Mouse (Mus musculus) embryonic facial prominence, embryonic 13.5 days (tissue): Measurements from ENCODE around the gene Sdha. TPM values are rescaled to one million over a fixed set of nuclear protein-coding genes. Genes with fewer than 3 reads are reported as not detected.
A peak's percentile ranks its signal among the peaks of the same experiment; 100 is the strongest.

Experiments used
- ATAC-seq: fragments of 200-750 bp; cut with Nextera tagmentation; 2 replicates; pipeline ENCODE4 v1.8.0; 2017; ENCODE audit warnings: low read depth; ENCODE audit not compliant: insufficient number of reproducible peaks, insufficient read depth, low FRiP score, low TSS enrichment
- H3K27ac ChIP-seq: fragments of 300-500 bp; sonication (generic); 2 replicates; pipeline ENCODE4 v1.5.1; 2015; ENCODE audit warnings: moderate library complexity, mild to moderate bottlenecking, inconsistent platforms
- H3K27me3 ChIP-seq: fragments of 300-500 bp; sonication (generic); 2 replicates; pipeline ENCODE4 v1.6.1; 2015; ENCODE audit warnings: mild to moderate bottlenecking, inconsistent platforms
- H3K36me3 ChIP-seq: fragments of 300-500 bp; sonication (generic); 2 replicates; pipeline ENCODE4 v1.6.1; 2015; ENCODE audit warnings: mild to moderate bottlenecking, inconsistent platforms
- H3K4me1 ChIP-seq: fragments of 300-500 bp; sonication (generic); 2 replicates; pipeline ENCODE4 v1.6.1; 2015; ENCODE audit warnings: inconsistent platforms
- H3K4me2 ChIP-seq: fragments of 300-500 bp; sonication (generic); 2 replicates; pipeline ENCODE4 v1.6.1; 2015; ENCODE audit warnings: moderate library complexity, mild to moderate bottlenecking, inconsistent platforms
- H3K4me3 ChIP-seq: fragments of 300-500 bp; sonication (generic); 2 replicates; pipeline ENCODE4 v1.5.1; 2015; ENCODE audit warnings: mild to moderate bottlenecking, inconsistent platforms
- H3K9ac ChIP-seq: fragments of 300-500 bp; sonication (generic); 2 replicates; pipeline ENCODE4 v1.6.1; 2015; ENCODE audit warnings: mild to moderate bottlenecking, inconsistent platforms
- H3K9me3 ChIP-seq: fragments of 300-500 bp; sonication (generic); 2 replicates; pipeline ENCODE4 v1.6.1; 2016; ENCODE audit warnings: inconsistent platforms
- WGBS: fragments of 180-500 bp; shearing (Covaris S2); methylation state at CpG from one replicate; pipeline ENCODE4 v1.1.7; 2015; ENCODE audit warnings: mixed read lengths; 5-methylcytosine and 5-hydroxymethylcytosine counted together
- polyA plus RNA-seq: library from polyadenylated mRNA; unstranded; fragments of >200 nt; fragmentation: Nextera tagmentation; extraction: Ambion mirVana; gene quantifications from 2 replicates; pipeline ENCODE4 v1.2.1, GENCODE M21; 2015

Gene Sdha
- polyA plus RNA-seq, 1 experiment from 2014 or later: 238 TPM

DNA sequence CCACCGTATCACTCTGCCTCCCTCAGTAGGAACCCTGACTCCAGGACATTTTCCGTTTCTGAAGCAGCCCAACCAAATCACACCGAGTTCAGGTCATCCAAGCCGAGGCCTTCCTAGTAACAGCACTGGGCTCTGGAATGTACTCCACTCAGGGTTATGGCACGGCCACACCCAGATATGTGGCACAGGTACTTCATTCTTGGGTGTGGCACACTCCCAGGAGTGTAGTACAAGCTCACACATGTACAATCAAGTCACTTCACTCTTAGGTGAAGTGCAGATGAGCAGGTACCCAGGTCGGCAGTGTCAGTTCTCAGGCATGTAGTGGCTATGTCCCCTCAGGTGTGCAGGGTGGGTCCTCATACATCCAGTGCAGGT is 48.5 kb downstream of the Sdha start:
- 77% methylated on average over 6 of the region's 6 CpGs for WGBS
- Histone ChIP-seq H3K4me1 (no peaks in the 10 kb centered on the region), H3K36me3 (peaks cover 48% of the 10 kb centered on the region), H3K4me2 (no peak overlapping the region), H3K27ac (no peak overlapping the region), H3K9ac (no peak overlapping the region), H3K4me3 (no peak overlapping the region), H3K9me3 (no peaks in the 10 kb centered on the region), H3K27me3 (no peaks in the 10 kb centered on the region)
- ATAC-seq: no peak

DNA sequence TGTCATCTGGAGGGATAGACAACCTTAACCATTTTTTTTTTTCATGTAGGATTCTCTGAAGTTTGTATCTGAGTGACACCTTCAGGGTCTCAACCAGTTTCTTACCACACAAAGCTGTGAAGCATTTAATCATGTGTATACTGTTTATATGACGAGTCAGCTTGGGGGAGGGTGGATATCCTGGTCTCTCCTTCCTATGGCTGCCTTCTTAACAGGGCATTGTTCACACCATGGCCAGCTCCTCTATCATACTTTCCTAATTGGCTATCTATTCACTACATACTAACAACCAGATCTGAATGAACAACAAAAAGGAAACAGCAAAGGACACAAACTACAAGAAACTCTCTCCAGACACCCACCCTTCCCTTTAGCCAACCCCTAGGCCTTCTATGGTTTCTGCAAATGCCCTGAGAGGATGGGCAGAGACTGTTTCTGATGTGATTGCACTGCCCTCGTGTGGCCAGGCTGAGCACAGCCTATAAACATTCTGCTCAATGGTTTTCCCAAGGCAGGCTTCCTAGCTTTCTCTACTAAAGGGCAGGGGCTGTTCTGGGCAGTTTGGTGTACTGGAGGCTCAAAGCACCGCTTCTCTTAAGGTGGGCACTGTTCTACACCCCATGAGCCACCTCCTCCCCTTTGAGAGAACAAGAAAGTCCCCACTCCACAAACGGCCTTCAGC is 49.0 kb downstream of the Sdha start:
- no peaks in the 10 kb centered on the region for H3K9me3 ChIP-seq
- H3K36me3 ChIP-seq: peaks cover 43% of the 10 kb centered on the region
- no peak for ATAC-seq
- no peak overlapping the region for H3K9ac ChIP-seq
- H3K4me3 ChIP-seq: no peak overlapping the region
- H3K27me3 ChIP-seq: no peaks in the 10 kb centered on the region
- no peak overlapping the region for H3K27ac ChIP-seq
- H3K4me2 ChIP-seq: no peak overlapping the region
- WGBS: 36% methylated on average over 4 of the region's 4 CpGs
- no peaks in the 10 kb centered on the region for H3K4me1 ChIP-seq

DNA sequence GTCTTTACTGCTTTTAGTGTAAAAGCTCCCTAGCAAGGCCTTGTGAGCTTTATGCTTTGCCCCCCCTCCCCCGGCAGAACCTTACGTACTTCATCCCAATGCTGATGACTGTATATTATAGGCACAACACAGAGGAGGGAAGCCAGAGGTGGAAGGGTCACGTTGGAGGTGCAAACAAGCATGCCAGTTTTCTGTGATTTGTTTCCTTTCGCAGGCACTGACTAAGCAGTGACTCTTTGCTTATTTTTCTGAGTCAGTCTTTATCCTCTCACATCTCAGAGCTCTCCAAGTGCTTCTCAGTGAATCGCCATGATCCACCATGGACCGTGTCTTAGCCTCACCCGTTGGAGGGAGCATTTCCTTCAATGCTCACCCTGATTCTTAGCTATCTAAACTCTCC is 53.7 kb downstream of the Sdha start:
- Histone ChIP-seq H3K4me1 (0 out of 2 replicates have a peak, but pooled peaks cover 5% of the 10 kb centered on the region), H3K9me3 (no peaks in the 10 kb centered on the region), H3K27ac (no peak overlapping the region), H3K4me2 (no peak overlapping the region), H3K9ac (no peak overlapping the region), H3K27me3 (peaks cover 26% of the 10 kb centered on the region), H3K36me3 (no peaks in the 10 kb centered on the region), H3K4me3 (no peak overlapping the region)
- WGBS: 84% methylated on average over 7 of the region's 7 CpGs
- no peak for ATAC-seq

DNA sequence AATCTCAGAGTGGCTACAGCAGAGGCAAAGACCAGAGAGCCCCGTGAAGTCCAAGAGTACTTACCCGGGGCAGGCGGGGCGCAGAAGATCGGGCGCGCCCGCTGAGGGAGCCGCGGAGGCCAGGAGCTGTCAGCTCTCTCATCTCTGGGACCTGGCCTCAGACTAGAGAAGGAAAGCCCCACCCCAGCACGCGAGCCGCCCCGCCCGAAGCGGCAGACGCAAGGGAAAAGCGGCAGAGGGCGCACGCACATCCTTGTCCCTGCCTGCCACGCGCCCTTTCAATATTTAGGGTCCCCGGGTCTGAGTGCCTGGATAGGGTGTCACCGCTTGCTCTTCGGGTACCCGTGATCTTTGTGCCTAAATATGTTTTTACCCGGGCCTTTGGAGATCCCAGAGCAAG is 57.9 kb downstream of the Sdha start, which contains the start of gene Ahrr:
Ahrr (minus strand) TSS at position 165 of the 400 bp plus-strand sequence.
- Histone ChIP-seq H3K9me3 (no peaks in the 10 kb centered on the region), H3K36me3 (no peaks in the 10 kb centered on the region), H3K27ac (no peak within 1 kb of the TSS), H3K27me3 (peaks cover 28% of the 10 kb centered on the region), H3K4me2 (peak within 1 kb of the TSS; percentile 67), H3K9ac (peak within 1 kb of the TSS; percentile 55), H3K4me3 (peak within 1 kb of the TSS; percentile 34), H3K4me1 (0 out of 2 replicates have a peak, but pooled peaks cover 5% of the 10 kb centered on the region)
- WGBS: under 1% methylated on average over 27 of the region's 27 CpGs
- ATAC-seq: no peak

DNA sequence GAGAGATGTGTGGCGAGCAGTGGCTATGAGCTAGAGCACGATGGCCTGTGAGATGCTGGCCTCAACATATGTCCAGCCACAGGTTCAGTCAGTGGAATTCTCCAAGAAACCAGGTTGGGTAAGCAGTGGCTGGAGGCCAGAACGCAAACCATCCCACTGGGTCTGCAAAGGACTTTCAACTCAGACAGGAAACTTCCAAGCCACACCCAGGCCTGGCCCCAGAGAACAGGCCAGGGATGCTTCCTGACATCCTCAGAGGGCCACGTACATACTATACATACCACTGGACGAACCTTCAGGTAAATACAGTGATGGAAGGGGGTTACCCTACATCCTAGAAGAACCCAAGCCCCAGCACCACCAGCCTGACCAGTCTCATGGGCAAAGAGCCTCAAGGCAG is 60.4 kb downstream of the Sdha start:
- Histone ChIP-seq H3K4me2 (no peak overlapping the region), H3K9me3 (no peaks in the 10 kb centered on the region), H3K4me1 (0 out of 2 replicates have a peak, but pooled peaks cover 5% of the 10 kb centered on the region), H3K9ac (no peak overlapping the region), H3K4me3 (no peak overlapping the region), H3K36me3 (no peaks in the 10 kb centered on the region), H3K27me3 (peaks cover 26% of the 10 kb centered on the region), H3K27ac (no peak overlapping the region)
- 82% methylated on average over 5 of the region's 5 CpGs for WGBS
- no peak for ATAC-seq

DNA sequence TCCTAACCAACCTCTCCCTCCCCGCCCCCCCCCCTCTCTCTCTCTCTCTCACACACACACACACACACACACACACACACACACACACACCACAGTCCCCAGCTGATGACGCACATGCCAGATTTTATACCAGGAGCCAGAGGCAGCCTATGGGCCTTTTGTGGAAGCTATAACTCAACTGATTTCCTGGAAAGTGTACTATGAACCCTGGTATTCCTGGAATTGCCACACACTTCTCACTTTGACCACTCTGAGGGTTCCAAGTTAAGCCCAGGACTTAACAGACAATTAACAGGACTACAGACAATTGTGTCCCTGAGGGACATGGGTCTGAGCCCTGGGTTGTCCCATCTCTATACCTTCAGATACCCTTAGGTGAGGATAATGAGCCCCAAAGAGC is 67.8 kb downstream of the Sdha start:
- Histone ChIP-seq H3K9ac (no peak overlapping the region), H3K4me1 (no peaks in the 10 kb centered on the region), H3K36me3 (no peaks in the 10 kb centered on the region), H3K27me3 (peaks cover 3% of the 10 kb centered on the region; the same call in 1 of the 2 replicates), H3K27ac (no peak overlapping the region), H3K9me3 (no peaks in the 10 kb centered on the region), H3K4me2 (no peak overlapping the region), H3K4me3 (no peak overlapping the region)
- ATAC-seq: no peak
- WGBS: 73% methylated on average over 1 of the region's 2 CpGs

DNA sequence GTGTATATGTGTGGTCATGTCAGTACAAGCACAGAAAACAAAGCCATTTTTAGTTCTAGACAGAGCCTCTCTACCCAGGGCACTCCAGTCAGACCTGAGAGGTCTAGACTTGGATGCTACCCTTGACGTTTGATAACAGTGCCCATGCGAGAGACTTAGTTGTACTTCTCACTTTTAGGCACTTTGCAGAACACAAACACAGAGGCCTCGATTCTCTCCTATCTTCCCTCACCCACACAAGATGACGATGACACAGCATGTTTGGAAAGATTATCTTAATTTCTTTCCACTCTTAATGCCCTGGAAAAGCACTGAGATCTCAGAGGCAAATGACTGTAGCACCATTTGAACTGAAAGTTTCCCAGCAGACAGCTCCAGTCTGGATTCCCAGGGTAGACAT is 74.4 kb downstream of the Sdha start:
- H3K9ac ChIP-seq: no peak overlapping the region
- no peaks in the 10 kb centered on the region for H3K9me3 ChIP-seq
- no peaks in the 10 kb centered on the region for H3K4me1 ChIP-seq
- no peak overlapping the region for H3K4me3 ChIP-seq
- no peak for ATAC-seq
- WGBS: 79% methylated on average over 4 of the region's 4 CpGs
- H3K27me3 ChIP-seq: peaks cover 3% of the 10 kb centered on the region; the same call in 1 of the 2 replicates
- no peaks in the 10 kb centered on the region for H3K36me3 ChIP-seq
- no peak overlapping the region for H3K27ac ChIP-seq
- H3K4me2 ChIP-seq: no peak overlapping the region

Other genes starting within 250 kb of the Sdha start
- gene Slc9a3, start 228.8 kb downstream of the Sdha start, polyA plus RNA-seq: not detected in 2 replicates
- gene Exoc3, start 141.5 kb downstream of the Sdha start, polyA plus RNA-seq: 76.9 and 91.6 TPM in 2 replicates
- 1.9 and 2.1 TPM in 2 replicates for gene Ahrr, start 57.9 kb downstream of the Sdha start, polyA plus RNA-seq
- gene Pdcd6, start 32.7 kb downstream of the Sdha start, polyA plus RNA-seq: 150 and 159 TPM in 2 replicates
- gene Ccdc127, start within 50 bp of the Sdha start, polyA plus RNA-seq: 68.1 and 69.4 TPM in 2 replicates
- not detected in 2 replicates for gene Lrrc14b, start 13.7 kb upstream of the Sdha start, polyA plus RNA-seq
- gene Zfp72, start 40.6 kb upstream of the Sdha start, polyA plus RNA-seq: 8.0 TPM in 2 replicates
- gene Ftl1-ps1, start 49.4 kb upstream of the Sdha start, polyA plus RNA-seq: 83.8 and 276 TPM in 2 replicates
- gene Zfp825, start 143.7 kb upstream of the Sdha start, polyA plus RNA-seq: 24.6 and 27.1 TPM in 2 replicates